In genomic region chr11:11815737-11816136, GRCm38 (mm10) we compare ENCODE assay signal across 17 mouse cellular contexts. TPM values are rescaled to one million over a fixed set of nuclear protein-coding genes. Genes with fewer than 3 reads are reported as not detected.
A peak's percentile ranks its signal among the peaks of the same experiment; 100 is the strongest.
DNase-seq lines count a peak whose midpoint lies in the region; ATAC-seq and TF ChIP-seq lines count a peak whose summit lies in the region.
"Had no signal": no experiment of that assay in that cellular context is flagged by ENCODE, and none has a peak within 500 bp of the region (broad histone marks: within the 10 kb centered on the region; RNA-seq: fewer than 3 reads in every experiment).

No protein-coding gene starts in this region.

- TF ChIP-seq EP300 in liver, postnatal 0 days (IDR thresholded peaks at IDR 0.05; ENCODE audit: low read depth) = peak; percentile 92

- H3K4me1 ChIP-seq in heart, embryonic 15.5 days (replicated peaks) = peaks cover 23% of the 10 kb centered on the region
- H3K4me1 ChIP-seq in intestine, embryonic 16.5 days (ENCODE audit: control insufficient read depth, insufficient read depth, low read length) = peaks cover 4% of the 10 kb centered on the region
- peaks cover 18% of the 10 kb centered on the region for H3K4me1 ChIP-seq in liver, postnatal 0 days (ENCODE audit: insufficient read depth)

- H3K9ac ChIP-seq in heart, embryonic 15.5 days = no peak overlapping the region
- no peak overlapping the region for H3K9ac ChIP-seq in intestine, embryonic 16.5 days (ENCODE audit: low read depth, low read length)
- H3K9ac ChIP-seq in liver, postnatal 0 days (replicated peaks) = peak overlapping the region; percentile 17; the same call in 1 of the 2 replicates
- H3K9ac ChIP-seq: embryonic facial prominence, embryonic 15.5 days; lung, embryonic 15.5 days had no signal

- 0 out of 2 replicates have a peak overlapping the region, but pooled peaks have one; percentile 19 for H3K27ac ChIP-seq in heart, embryonic 15.5 days
- H3K27ac ChIP-seq in intestine, embryonic 16.5 days (ENCODE audit: low read length) = no peak overlapping the region
- H3K27ac ChIP-seq in liver, postnatal 0 days (ENCODE audit: low read depth) = peak overlapping the region; percentile 56
- H3K27ac ChIP-seq: embryonic facial prominence, embryonic 15.5 days; gastrocnemius, adult 2 months had no signal

- H3K9me3 ChIP-seq in heart, embryonic 15.5 days (replicated peaks) = no peaks in the 10 kb centered on the region
- no peaks in the 10 kb centered on the region for H3K9me3 ChIP-seq in intestine, embryonic 16.5 days (ENCODE audit: control insufficient read depth, low read length)
- no peaks in the 10 kb centered on the region for H3K9me3 ChIP-seq in liver, postnatal 0 days (ENCODE audit: low read length)
- H3K9me3 ChIP-seq: embryonic facial prominence, embryonic 15.5 days; lung, embryonic 15.5 days had no signal

- H3K36me3 ChIP-seq in heart, embryonic 15.5 days = no peaks in the 10 kb centered on the region
- H3K36me3 ChIP-seq in intestine, embryonic 16.5 days (ENCODE audit: control insufficient read depth, insufficient read depth, low read length) = no peaks in the 10 kb centered on the region
- no peaks in the 10 kb centered on the region for H3K36me3 ChIP-seq in liver, postnatal 0 days (replicated peaks; ENCODE audit: insufficient read depth, low read length)
- H3K36me3 ChIP-seq: embryonic facial prominence, embryonic 15.5 days; lung, embryonic 15.5 days had no signal

- no peak for TF ChIP-seq CTCF in liver, postnatal 0 days (IDR thresholded peaks at IDR 0.05; ENCODE audit: low read depth)

- ATAC-seq in heart, embryonic 15.5 days (replicated peaks; ENCODE audit: insufficient number of reproducible peaks, insufficient read depth, low FRiP score, low read depth) = no peak
- ATAC-seq in intestine, embryonic 16.5 days = peak; percentile 62
- ATAC-seq in liver, postnatal 0 days = peak; percentile 80
- ATAC-seq: CD4-positive, CD25-positive, alpha-beta regulatory T cell, adult 4 months; forebrain, embryonic 16.5 days; inflammation-experienced regulatory T-cells, adult 6 months had no signal

- H3K27me3 ChIP-seq in heart, embryonic 15.5 days = no peaks in the 10 kb centered on the region
- H3K27me3 ChIP-seq in intestine, embryonic 16.5 days (replicated peaks; ENCODE audit: control insufficient read depth, insufficient read depth, low read length) = no peaks in the 10 kb centered on the region
- H3K27me3 ChIP-seq in liver, postnatal 0 days (ENCODE audit: insufficient read depth, low read length) = no peaks in the 10 kb centered on the region
- H3K27me3 ChIP-seq: embryonic facial prominence, embryonic 15.5 days; lung, embryonic 15.5 days had no signal

- 33% methylated on average over 3 of the region's 3 CpGs for WGBS in heart, embryonic 15.5 days
- WGBS in intestine, embryonic 16.5 days = 53% methylated on average over 3 of the region's 3 CpGs
- WGBS in liver, postnatal 0 days (ENCODE audit: insufficient replicate concordance) = 40% methylated on average over 3 of the region's 3 CpGs

- intact Hi-C loops in heart, postnatal 36 days (cut with DNase I) = no loop called here

- no peak overlapping the region for H3K4me2 ChIP-seq in heart, embryonic 15.5 days
- no peak overlapping the region for H3K4me2 ChIP-seq in intestine, embryonic 16.5 days (ENCODE audit: low read depth, low read length)
- peak overlapping the region; percentile 56 for H3K4me2 ChIP-seq in liver, postnatal 0 days (ENCODE audit: low read depth, low read length)
- H3K4me2 ChIP-seq: embryonic facial prominence, embryonic 15.5 days; lung, embryonic 15.5 days had no signal

- no peak for DNase-seq in heart, postnatal 36 days
- peak; percentile 80 for DNase-seq in c-Kit-positive CD71-positive TER-119-positive erythroid progenitor cells, embryonic 14.5 days (ENCODE audit: low spot score)
- DNase-seq in liver, postnatal 0 days = no peak
- DNase-seq in urinary bladder, adult 2 months (ENCODE audit: low spot score) = no peak
- DNase-seq in urinary bladder, postnatal 25 days (ENCODE audit: low spot score) = no peak
- DNase-seq: adrenal gland, postnatal 10 days; cerebellum, adult 9-10 months; gastrocnemius, adult 2 months; kidney, postnatal 36 days; thymus, adult 18-20 months had no signal

- no peak overlapping the region for H3K4me3 ChIP-seq in heart, embryonic 15.5 days
- H3K4me3 ChIP-seq in intestine, embryonic 16.5 days (ENCODE audit: low read length) = no peak overlapping the region
- 0 out of 2 replicates have a peak overlapping the region, but pooled peaks have one; percentile 5 for H3K4me3 ChIP-seq in liver, postnatal 0 days (ENCODE audit: low read depth, low read length)
- H3K4me3 ChIP-seq: embryonic facial prominence, embryonic 15.5 days; gastrocnemius, adult 2 months; lung, embryonic 15.5 days had no signal

RNA-seq across cellular contexts. Expression of gene Fignl1, which starts 7.0 kb away (rescaled TPM):
- 42.5 and 45.8 TPM in 2 replicates for polyA plus RNA-seq in heart, embryonic 15.5 days (2015; fragmentation: Nextera tagmentation; extraction: Ambion mirVana)
- 1 to 10 TPM in 1 of 2 experiments, under 1 TPM in 1; 0.81 to 1.8 TPM for total RNA-seq in heart, postnatal 36 days (2021)
- polyA plus RNA-seq in intestine, embryonic 16.5 days (2015; fragmentation: Nextera tagmentation; extraction: Ambion mirVana) = 38.1 and 40.4 TPM in 2 replicates
- polyA plus RNA-seq in liver, postnatal 0 days (2015; fragmentation: Nextera tagmentation; extraction: Ambion mirVana) = 26.1 and 31.2 TPM in 2 replicates
- 0.66 and 1.2 TPM in 2 replicates for polyA plus RNA-seq in urinary bladder, adult 2 months (2012; rRNA removed)

Comparison
In these comparisons a context has a peak if more than half of its experiments do, and no peak if none do; other contexts are left out.
1. RNA of gene Fignl1, which starts 7.0 kb away (polyA plus RNA-seq): 42.5 to 45.8 TPM in heart, embryonic 15.5 days, 38.1 to 40.4 TPM in intestine, embryonic 16.5 days and 26.1 to 31.2 TPM in liver, postnatal 0 days; 0.66 to 1.2 TPM in urinary bladder, adult 2 months; every median in the first group is over 10 times any median in the second.